Mouse (Mus musculus) hindbrain, embryonic 16.5 days (tissue): ENCODE data around the gene Hltf. TPM values are rescaled to one million over a fixed set of nuclear protein-coding genes. Genes with fewer than 3 reads are reported as not detected.
A peak's percentile ranks its signal among the peaks of the same experiment; 100 is the strongest.
"Not testable (repeated sequence)": the region's sequence is repeated elsewhere in the genome, so short reads cannot be mapped to it uniquely, and the experiment has no call there.

Experiments
- ATAC-seq: fragments of 200-750 bp; cut with Nextera tagmentation; 2 replicates; pipeline ENCODE4 v1.8.0; 2017; ENCODE audit warnings: moderate TSS enrichment, moderate library complexity
- H3K27ac ChIP-seq: fragments of 300-500 bp; sonication (generic); 2 replicates; pipeline ENCODE4 v1.5.1; 2014; ENCODE audit warnings: low read depth, mild to moderate bottlenecking, control low read depth, low read length, moderate library complexity
- H3K27me3 ChIP-seq: fragments of 300-500 bp; sonication (generic); replicated peaks from 2 replicates; pipeline ENCODE4 v1.6.1; 2014; ENCODE audit warnings: low read length; ENCODE audit not compliant: control insufficient read depth, insufficient read depth
- H3K36me3 ChIP-seq: fragments of 300-500 bp; sonication (generic); 2 replicates; pipeline ENCODE4 v1.6.1; 2014; ENCODE audit warnings: mild to moderate bottlenecking, low read length, moderate library complexity, mixed read lengths; ENCODE audit not compliant: control insufficient read depth, insufficient read depth
- H3K4me1 ChIP-seq: fragments of 300-500 bp; sonication (generic); 2 replicates; pipeline ENCODE4 v1.6.1; 2014; ENCODE audit warnings: low read depth, low read length; ENCODE audit not compliant: control insufficient read depth, insufficient read depth
- H3K4me2 ChIP-seq: fragments of 300-500 bp; sonication (generic); 2 replicates; pipeline ENCODE4 v1.6.1; 2014; ENCODE audit warnings: mild to moderate bottlenecking, low read length, control low read depth, moderate library complexity
- H3K4me3 ChIP-seq: fragments of 300-500 bp; sonication (generic); 2 replicates; pipeline ENCODE4 v1.5.1; 2014; ENCODE audit warnings: mild to moderate bottlenecking, low read length, control low read depth, moderate library complexity
- H3K9ac ChIP-seq: fragments of 300-500 bp; sonication (generic); 2 replicates; pipeline ENCODE4 v1.6.1; 2014; ENCODE audit warnings: low read depth, mild to moderate bottlenecking, control low read depth, low read length, moderate library complexity
- H3K9me3 ChIP-seq: fragments of 300-500 bp; sonication (generic); 2 replicates; pipeline ENCODE4 v1.6.1; 2014; ENCODE audit warnings: mild to moderate bottlenecking, low read length, moderate library complexity; ENCODE audit not compliant: control insufficient read depth
- WGBS: fragments of 180-500 bp; shearing (Covaris S2); extraction: QIAGEN DNeasy Blood & Tissue Kit; methylation state at CpG from one replicate; pipeline ENCODE4 v1.1.7; 2014; 5-methylcytosine and 5-hydroxymethylcytosine counted together
- polyA plus RNA-seq: library from polyadenylated mRNA; unstranded; fragments of >200 nt; fragmentation: Nextera tagmentation; extraction: Ambion mirVana; gene quantifications from 2 replicates; pipeline ENCODE4 v1.2.1, GENCODE M21; 2015

The Hltf gene
- 11.8 and 12.9 TPM in 2 replicates for polyA plus RNA-seq

DNA sequence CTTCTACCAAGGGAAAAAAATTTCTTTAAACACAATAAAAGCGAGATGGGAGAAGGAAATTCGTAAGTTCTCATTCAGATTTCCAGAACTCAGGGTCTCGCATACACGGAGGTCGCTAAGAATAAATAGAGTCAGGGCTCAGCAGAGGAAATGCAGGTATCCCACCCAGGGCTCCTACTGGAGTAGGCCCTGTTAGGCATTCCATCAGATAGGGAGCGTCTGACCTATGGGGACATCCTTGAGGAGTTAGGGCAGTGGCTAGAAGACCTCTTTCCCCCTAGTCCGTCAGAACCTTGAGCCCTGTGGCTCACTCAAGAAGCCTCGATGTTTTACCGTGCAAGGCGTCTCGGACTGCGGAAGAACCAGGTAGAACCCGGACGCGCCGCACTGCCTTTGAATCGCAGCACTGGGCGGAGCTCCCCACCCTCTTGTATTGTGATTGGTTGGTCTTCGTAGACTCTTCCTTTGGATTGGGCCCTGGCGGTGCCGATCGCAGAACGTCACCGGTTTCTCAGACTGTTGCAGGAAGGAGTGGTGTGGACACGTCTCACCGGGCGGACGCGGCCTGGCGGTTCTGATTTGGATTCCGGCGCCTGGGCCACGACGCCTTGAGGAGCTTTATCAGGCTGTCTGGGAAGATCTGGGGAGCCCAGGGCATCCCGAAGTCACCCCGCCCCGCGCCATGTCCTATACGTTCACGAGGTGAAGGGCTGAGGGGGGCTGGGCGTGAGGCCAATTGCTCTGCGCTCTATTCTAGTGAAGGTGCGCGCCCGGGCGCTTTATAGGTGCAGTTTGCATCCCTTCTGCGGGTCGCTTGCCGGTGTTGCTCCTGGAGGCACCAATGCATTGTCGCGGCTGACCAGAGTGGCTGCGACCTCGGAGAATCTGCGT is at the start of gene Hltf:
Gene Hltf (plus strand): TSS at position 506 of the 891 bp plus-strand sequence.
- under 1% methylated on average over 42 of the region's 54 CpGs for WGBS
- peak; percentile 100 for ATAC-seq
- Histone ChIP-seq H3K9ac (peak within 1 kb of the TSS; percentile 86), H3K4me3 (peak within 1 kb of the TSS; percentile 90), H3K9me3 (no peaks in the 10 kb centered on the region), H3K36me3 (no peaks in the 10 kb centered on the region; the same call in 1 of the 2 replicates), H3K4me2 (peak within 1 kb of the TSS; percentile 71), H3K27ac (peak within 1 kb of the TSS; percentile 87), H3K4me1 (peaks cover 7% of the 10 kb centered on the region), H3K27me3 (no peaks in the 10 kb centered on the region)

DNA sequence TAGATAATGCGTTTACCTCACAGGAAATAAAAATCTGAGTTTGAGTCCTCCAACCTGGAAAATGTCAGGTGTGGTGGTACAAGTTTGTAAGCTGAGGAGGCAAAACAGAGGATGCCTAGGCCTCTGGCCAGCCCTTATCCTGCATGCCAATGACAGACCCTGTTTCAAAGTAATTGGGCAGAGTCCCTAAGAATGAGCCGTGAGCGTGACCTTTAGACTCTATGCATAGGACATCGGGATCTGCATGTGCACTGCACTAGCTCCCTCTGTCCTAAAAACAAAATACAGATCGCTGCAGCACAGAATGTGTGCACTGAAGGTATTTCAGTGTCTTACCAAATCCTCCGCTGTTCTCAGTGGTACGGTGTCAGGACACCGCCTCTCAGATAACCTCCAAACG is 47.1 kb upstream of the Hltf start:
- no peak overlapping the region for H3K4me2 ChIP-seq
- H3K9ac ChIP-seq = no peak overlapping the region
- H3K36me3 ChIP-seq = peaks cover 13% of the 10 kb centered on the region
- no peaks in the 10 kb centered on the region for H3K27me3 ChIP-seq
- no peak for ATAC-seq
- no peak overlapping the region for H3K27ac ChIP-seq
- no peak overlapping the region for H3K4me3 ChIP-seq
- WGBS = 92% methylated on average over 9 of the region's 9 CpGs
- no peaks in the 10 kb centered on the region for H3K4me1 ChIP-seq
- no peaks in the 10 kb centered on the region for H3K9me3 ChIP-seq

DNA sequence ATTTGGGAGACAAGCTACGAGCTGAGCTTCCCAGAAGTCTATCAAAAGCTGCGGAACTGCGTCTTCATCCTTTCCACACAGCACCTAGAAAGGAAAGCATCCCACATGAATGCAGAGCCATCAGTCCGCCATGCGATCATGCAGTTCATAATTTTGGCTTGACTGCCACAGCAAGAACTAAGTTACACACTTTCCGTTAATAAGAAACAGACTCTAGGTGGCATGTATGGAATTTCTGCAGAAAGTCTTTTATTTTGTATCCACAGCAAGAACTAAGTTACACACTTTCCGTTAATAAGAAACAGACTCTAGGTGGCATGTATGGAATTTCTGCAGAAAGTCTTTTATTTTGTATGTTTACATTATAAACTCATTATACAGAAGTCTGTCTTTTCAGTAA is 46.7 kb upstream of the Hltf start:
- H3K9me3 ChIP-seq = not testable (repeated sequence)
- peaks cover 13% of the 10 kb centered on the region for H3K36me3 ChIP-seq

DNA sequence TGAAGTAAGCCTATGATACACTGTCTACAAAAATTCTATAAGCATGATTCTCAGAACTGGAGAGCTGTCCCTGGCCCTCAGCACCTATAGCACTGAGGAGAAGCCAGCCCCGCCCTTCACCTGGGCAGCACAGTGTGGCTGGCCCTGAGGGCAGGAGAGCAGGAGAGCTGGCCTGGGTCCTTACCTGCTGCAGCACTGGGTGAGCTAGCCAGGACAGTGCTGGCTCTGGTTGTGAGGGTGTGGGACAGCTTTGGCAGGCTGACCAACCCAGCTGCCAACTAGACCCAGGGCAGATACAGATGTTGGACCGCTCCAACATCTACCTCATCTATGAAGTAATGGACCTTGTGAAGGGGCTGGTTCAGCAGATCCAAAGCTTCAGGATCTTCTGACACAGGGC is 43.2 kb upstream of the Hltf start:
- no peak overlapping the region for H3K27ac ChIP-seq
- H3K9ac ChIP-seq = no peak overlapping the region
- H3K4me2 ChIP-seq = no peak overlapping the region
- H3K4me1 ChIP-seq = no peaks in the 10 kb centered on the region
- no peak for ATAC-seq
- peaks cover 19% of the 10 kb centered on the region for H3K36me3 ChIP-seq
- no peaks in the 10 kb centered on the region for H3K9me3 ChIP-seq
- 98% methylated on average over 2 of the region's 2 CpGs for WGBS
- no peaks in the 10 kb centered on the region for H3K27me3 ChIP-seq
- H3K4me3 ChIP-seq = no peak overlapping the region

More for the DNA sequence above, 46.7 kb upstream of the Hltf start:
- ATAC-seq, H3K4me2 ChIP-seq, H3K27ac ChIP-seq, H3K4me1 ChIP-seq, H3K27me3 ChIP-seq, H3K9ac ChIP-seq, H3K4me3 ChIP-seq: not testable (repeated sequence)
- WGBS = 85% methylated on average over 7 of the region's 7 CpGs

GRCm38 (mm10) chr3:20018076-20018475 is 39.5 kb upstream of the Hltf start:
- no peaks in the 10 kb centered on the region for H3K9me3 ChIP-seq
- WGBS = 92% methylated on average over 8 of the region's 8 CpGs
- H3K9ac ChIP-seq = no peak overlapping the region
- peaks cover 23% of the 10 kb centered on the region for H3K36me3 ChIP-seq
- H3K27me3 ChIP-seq = no peaks in the 10 kb centered on the region
- no peaks in the 10 kb centered on the region for H3K4me1 ChIP-seq
- no peak overlapping the region for H3K27ac ChIP-seq
- no peak for ATAC-seq
- no peak overlapping the region for H3K4me2 ChIP-seq
- H3K4me3 ChIP-seq = no peak overlapping the region

- no peaks in the 10 kb centered on the region for H3K27me3 ChIP-seq
- H3K4me1 ChIP-seq = no peaks in the 10 kb centered on the region
- no peaks in the 10 kb centered on the region for H3K9me3 ChIP-seq
- ATAC-seq = no peak
- 50% methylated on average over 1 of the region's 1 CpGs for WGBS
- H3K9ac ChIP-seq = no peak overlapping the region
- H3K27ac ChIP-seq = no peak overlapping the region
- H3K36me3 ChIP-seq = peaks cover 28% of the 10 kb centered on the region
- H3K4me2 ChIP-seq = no peak overlapping the region
- H3K4me3 ChIP-seq = no peak overlapping the region
These were observed 33.8 kb upstream of the Hltf start for GRCm38 (mm10) chr3:20023832-20024231.

- Histone ChIP-seq H3K4me1 (no peaks in the 10 kb centered on the region), H3K36me3 (peaks cover 28% of the 10 kb centered on the region), H3K27me3 (no peaks in the 10 kb centered on the region)
These were observed 31.1 kb upstream of the Hltf start for GRCm38 (mm10) chr3:20026481-20026880.

DNA sequence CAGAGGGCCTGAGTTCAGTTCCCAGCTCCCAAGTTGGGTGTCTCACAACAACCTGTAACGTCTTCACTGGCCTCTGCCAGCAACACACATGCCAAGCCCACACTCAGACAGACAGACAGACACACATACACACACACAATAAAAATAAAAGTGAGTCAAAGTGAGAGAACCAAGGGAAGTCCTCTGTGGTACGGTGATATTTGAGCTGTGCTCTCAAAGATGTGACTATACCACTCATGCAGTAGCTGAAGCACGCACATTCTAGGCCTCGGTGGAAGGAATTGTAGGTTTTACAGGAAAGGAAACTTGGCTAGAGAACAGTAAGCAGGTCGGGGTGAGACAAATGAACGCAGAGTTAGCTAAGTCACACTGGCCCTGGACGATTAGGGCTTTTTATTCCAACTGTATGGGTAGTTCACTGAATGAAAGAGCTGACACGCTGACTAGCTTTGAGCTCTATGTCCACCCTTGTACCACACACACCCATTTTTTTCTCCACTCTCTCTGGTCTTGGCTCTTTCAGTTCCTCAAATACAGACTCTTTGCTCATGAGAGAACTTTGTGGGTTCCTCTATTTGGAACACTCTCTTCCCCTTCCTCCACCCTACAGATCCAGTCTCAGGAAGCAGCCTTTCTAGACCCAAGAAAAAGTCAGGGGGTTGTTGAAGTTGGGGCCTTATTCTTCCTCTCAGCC is 30.5 kb upstream of the Hltf start:
- no peaks in the 10 kb centered on the region for H3K27me3 ChIP-seq
- H3K9ac ChIP-seq = no peak overlapping the region
- no peak overlapping the region for H3K4me2 ChIP-seq
- H3K36me3 ChIP-seq = peaks cover 28% of the 10 kb centered on the region
- H3K4me1 ChIP-seq = no peaks in the 10 kb centered on the region
- H3K9me3 ChIP-seq = no peaks in the 10 kb centered on the region
- 94% methylated on average over 8 of the region's 8 CpGs for WGBS
- no peak for ATAC-seq
- no peak overlapping the region for H3K4me3 ChIP-seq
- H3K27ac ChIP-seq = no peak overlapping the region

More at GRCm38 (mm10) chr3:20026481-20026880, 31.1 kb upstream of the Hltf start:
- H3K9me3 ChIP-seq = no peaks in the 10 kb centered on the region
- no peak overlapping the region for H3K9ac ChIP-seq
- no peak overlapping the region for H3K4me3 ChIP-seq
- ATAC-seq = no peak
- no peak overlapping the region for H3K27ac ChIP-seq
- no peak overlapping the region for H3K4me2 ChIP-seq

GRCm38 (mm10) chr3:20027788-20028187 is 29.8 kb upstream of the Hltf start:
- 85% methylated on average over 5 of the region's 5 CpGs for WGBS

More at GRCm38 (mm10) chr3:20027788-20028187, 29.8 kb upstream of the Hltf start:
- peaks cover 21% of the 10 kb centered on the region for H3K36me3 ChIP-seq
- no peaks in the 10 kb centered on the region for H3K4me1 ChIP-seq
- peak; percentile 56; the same call in 1 of the 2 replicates for ATAC-seq
- no peak overlapping the region for H3K27ac ChIP-seq
- no peak overlapping the region for H3K4me2 ChIP-seq
- no peaks in the 10 kb centered on the region for H3K9me3 ChIP-seq
- no peak overlapping the region for H3K4me3 ChIP-seq
- H3K9ac ChIP-seq = no peak overlapping the region
- no peaks in the 10 kb centered on the region for H3K27me3 ChIP-seq
